Mouse (Mus musculus): ENCODE measurements around the gene Anks1b.
A peak's percentile ranks its signal among the peaks of the same experiment; 100 is the strongest.

Gene Anks1b

DNA sequence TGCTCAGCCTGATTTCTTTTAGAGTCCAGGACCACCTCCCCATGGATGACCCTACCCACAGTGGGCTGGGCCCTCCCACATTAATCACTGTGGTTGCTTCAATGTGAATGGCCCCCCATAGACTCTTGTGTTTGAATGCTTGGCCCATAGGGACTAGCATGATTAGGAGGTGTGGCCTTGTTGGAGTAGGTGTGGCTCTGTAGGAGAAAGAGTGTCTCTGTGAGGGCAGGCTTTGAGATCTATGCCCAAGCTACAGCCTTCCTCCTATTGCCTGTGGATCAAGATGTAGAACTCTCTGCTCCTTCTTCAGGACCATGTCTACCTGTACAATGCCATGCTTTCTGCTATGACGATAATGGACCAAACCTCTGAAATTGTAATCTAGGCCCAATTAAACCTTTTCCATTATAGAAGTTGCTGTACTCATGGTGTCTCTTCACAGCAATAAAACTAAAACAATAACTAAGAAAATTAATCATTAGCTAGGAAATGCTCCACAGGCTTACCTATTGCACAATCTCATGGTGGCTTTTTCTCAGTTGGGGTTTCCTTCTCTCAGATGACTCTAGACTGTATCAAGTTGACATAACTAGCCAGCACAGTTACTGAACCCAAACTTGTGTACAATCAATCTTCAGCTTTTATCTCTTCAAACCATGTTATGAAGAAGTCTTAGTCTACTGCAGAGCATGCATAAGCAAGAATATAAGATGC lies 73.5 kb downstream of the Anks1b start:
- ATAC-seq (ENCODE audit: low TSS enrichment): no peak

DNA sequence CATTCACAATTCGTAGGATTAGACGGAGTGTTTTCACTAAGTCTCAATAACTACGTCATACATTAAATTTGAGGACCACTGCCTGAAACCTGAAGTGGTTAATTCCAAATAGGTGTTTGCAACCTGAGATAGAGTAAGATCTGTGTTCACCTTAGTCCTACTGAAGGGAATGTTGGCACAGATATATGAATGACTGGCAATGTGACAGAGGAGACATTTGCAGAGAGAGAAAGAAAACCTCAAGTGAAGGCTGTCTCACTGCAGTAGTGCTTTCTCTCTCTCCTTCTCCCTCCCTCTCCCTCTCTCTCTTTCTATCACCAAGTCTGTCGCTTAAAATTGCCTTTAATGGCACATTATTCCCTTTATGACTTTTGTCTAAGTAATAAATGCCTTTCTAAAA lies 101.1 kb downstream of the Anks1b start:
- ATAC-seq (ENCODE audit: low TSS enrichment): no peak

DNA sequence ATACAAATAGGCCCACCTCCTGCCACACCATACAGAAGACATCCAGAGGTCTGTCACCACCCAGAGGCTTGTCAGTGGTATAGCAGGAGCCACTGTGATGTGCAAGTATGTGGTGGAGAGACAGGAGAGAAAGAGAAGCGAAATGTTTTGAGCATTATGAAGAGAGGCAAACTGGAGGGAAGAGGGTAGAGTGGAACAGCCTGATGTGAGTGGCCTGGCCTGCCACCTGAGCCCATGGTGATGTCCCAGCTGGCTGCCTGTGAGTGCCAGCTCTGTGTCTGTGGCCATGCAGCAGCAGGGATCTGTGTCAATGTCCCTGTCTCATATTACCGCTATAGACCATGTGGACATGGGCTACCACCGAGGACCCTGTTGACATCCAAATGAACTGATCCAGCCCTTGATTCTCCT lies 102.1 kb downstream of the Anks1b start:
- ATAC-seq (ENCODE audit: low TSS enrichment): peak; percentile 83; the same call in 1 of the 2 replicates

DNA sequence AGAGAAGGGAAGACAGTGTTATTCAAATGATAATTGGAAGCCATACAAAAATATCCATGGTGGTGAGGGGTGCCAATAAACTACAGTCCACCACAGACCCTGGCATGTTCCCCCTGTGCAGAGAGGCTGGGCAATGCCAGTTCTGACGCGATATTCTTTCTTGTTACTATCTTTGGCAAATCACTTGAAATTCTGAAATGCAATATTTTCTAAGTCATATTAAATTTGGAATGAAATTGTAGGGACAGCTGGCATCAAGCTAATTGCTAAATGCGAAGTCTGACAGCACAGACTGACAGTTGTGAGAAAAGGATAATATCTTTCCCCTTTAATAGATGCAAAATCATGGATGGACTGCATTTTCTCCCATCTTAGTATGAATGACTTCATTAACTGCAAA lies 103.3 kb downstream of the Anks1b start:
- ATAC-seq (ENCODE audit: low TSS enrichment): no peak

DNA sequence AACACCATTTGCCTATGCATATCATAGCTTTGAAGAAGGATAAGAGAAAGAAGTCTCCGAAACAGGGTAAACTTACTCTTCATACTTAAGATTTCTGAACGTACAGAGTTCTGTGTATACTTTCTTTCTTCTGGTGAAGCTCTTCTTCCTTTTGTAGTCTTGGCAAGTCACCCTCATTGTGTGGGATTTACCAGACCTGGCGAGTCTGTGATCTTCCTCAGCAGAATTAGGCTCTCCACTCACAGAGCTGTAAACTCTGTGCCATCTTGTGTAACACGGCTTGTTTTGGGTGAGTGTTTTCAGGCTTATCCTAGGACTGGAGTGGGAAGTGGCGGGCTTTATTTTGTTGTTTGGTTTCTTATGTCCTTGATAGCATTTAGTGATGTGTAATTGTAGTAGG lies 120.9 kb downstream of the Anks1b start:
- ATAC-seq (ENCODE audit: low TSS enrichment): peak; percentile 76

DNA sequence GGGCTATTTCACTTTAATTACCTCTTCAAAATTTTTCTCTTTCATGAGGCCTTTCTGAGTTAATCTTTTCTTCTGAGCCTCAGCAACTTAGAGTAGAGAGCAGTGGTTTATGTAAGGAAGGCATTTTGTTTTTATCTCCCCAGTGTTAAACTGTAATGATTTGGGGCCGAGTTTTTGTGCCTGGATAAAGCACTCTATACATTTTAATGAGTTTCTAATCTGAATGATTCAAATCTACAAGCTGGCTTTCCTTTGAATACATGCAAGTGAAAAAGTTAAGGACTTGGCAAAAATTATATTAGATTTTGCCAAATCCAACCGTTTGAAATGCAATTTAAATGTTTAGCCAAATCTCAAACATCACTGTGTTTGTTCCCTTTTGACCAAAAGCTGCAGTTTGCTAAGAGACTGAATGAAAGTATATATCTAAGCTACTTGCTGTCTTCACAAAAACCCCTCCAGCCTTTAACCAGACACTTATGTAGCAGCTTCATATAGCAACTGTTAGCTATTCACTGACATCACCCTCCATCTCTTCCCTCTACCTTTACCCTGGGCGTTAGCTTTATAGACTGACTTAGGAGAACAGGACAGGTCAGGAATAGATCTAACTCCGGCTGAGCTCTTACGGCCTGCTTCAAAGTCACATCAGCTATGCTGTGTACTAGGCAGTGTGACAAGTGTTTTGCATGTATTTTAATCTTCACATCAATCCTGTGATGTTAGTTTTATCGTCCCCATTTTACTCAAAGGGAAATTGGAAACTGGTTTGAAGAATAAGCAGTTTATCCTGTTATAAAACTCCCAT lies 122.5 kb downstream of the Anks1b start:
- ATAC-seq (ENCODE audit: low TSS enrichment): peak; percentile 60

DNA sequence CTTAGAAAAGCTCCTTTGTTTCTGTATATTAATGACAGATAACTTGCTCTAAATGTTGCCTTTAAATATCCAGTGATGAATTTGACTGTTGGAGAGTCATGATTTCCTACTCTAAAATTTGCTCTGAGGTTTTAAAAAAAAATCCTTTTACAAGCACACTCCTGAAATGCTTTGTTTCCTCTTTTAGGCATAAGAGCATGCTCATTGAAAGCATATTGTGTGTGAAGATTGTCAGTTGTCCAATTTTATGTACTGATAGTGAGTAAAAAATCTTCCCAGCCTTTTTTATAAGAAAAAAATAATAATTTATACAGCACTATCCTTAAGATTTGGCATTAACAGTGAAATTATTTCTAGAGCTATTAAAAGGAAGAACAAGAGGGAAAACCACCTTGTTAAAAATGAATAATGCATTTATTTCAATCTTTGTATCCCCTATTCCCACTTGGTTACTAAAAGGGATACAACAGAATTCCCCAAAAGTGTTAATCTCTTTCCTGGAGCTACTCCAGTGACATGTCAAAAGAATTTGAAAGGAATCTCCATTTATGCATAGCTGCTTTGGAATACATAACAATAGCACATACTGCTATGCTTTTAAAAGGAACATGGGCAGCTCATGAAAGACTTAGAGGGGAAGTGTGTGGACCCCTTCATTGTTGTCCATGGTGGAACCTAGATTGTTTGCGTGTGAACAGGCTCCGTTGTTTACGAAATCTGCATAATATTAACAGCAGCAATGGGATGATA lies 130.8 kb downstream of the Anks1b start:
- ATAC-seq (ENCODE audit: low TSS enrichment): no peak

DNA sequence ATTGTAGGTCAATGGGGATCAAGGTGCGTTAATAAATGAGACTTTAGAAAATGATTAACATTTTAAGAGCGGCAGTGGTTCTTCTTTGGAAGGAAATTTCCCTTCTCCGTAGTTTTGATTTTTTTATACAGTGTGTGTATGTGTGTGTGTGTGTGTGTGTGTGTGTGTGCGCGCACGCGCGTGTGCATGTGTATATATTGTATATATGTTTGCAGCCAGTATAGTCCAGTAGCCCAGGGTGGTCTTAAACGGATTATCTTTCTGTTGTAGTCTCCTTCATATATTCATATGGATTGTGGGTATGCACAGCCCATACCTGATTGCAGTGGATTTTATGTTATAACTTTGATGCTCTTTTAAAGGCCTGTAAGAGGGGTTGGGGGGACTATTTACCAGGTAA lies 131.6 kb downstream of the Anks1b start:
- ATAC-seq (ENCODE audit: low TSS enrichment): no peak

DNA sequence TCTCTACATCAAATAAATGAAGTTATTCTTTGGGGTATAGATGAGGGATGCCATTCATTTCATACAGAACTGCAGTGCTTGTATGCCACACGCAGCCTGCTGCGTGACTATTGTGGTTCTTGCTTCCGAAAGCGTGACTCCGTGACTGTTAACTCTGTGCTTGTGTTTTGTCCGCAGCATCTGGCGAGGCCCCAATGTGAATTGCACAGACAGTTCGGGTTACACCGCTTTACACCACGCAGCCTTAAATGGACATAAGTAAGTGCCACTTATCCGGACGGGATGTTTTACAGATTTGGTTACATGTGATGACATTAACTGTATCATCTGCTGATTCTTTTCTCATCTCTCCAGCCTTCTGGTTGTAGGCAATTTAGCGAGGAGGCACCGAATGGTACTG lies 159.7 kb downstream of the Anks1b start:
- peak; percentile 54 for ATAC-seq (ENCODE audit: low TSS enrichment)

DNA sequence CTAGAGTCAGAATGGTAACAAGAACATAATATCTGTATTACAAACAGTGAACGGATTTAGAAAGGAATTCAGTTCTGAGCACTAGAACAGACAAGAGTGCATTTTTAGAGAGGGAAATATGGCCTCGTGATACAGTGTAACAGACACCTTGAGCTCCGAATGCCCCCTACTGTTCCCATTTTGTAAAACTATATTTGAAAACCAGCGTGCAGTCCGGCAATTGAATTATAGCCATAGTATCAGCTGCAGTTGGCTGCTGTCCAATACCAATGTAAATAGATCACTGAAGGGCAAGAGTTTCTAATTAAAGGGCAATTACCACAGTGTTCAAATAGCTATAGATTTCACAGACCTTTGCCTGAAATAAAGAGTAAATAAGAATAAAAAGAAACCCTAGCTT lies 170.0 kb downstream of the Anks1b start:
- 0 out of 2 replicates have a peak, but pooled peaks have one; percentile 36 for ATAC-seq (ENCODE audit: low TSS enrichment)

DNA sequence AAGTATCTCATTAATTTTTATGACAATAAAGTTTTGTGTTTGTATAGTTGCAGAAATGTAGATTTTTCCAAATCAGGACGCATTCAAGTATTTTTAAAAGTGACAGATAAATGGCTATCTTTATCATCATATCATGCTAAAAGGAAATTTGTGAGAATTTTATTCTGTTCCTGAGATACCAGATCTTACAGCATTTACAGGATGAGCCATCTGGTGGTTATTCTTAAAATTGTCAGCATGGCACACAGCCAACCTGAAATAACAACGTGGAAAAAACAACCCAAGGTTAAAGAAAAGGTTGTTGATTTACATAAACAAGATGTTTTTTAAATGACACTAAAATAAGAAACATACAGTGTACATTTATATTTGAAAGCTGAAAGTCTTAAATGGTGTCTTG lies 170.5 kb downstream of the Anks1b start:
- peak; percentile 51; the same call in 1 of the 2 replicates for ATAC-seq (ENCODE audit: low TSS enrichment)

DNA sequence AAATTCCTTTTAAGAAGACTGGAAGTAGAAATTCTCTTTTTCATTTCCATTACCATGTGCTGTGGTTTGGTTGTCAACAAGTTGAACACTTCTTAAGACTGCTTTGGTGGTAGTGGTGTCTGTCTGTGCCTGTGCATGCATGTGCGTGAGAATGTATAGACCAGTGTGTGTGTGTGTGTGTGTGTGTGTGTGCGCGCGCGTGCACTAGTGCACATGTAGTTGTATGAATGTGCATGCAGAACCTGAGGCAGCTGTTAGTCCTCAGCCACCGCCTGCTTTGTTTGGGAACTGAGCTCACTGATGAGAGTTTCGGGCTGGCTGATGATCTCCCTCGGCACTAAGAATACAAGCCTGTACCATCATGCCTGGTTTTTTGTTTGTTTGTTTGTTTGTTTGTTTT lies 170.9 kb downstream of the Anks1b start:
- ATAC-seq (ENCODE audit: low TSS enrichment): no peak

DNA sequence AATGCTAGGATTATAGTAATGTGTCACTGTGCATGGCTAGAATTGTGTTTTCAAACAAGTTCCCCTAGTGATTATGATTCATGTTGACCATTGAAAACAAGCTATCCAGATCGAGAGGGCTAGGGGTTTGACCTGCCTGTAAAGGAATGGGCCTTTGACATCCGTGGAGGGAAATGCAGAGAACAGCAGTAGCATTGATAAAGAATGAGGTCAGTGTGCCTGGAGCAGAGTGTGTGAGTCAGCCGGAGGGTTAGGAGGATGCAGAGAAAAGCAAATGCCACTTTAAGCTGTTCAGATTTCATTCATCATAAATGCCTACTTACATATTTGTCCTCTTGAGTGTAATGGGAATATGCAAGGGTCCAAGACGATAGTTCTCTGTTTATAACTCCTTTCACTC lies 195.3 kb downstream of the Anks1b start:
- no peak for ATAC-seq (ENCODE audit: low TSS enrichment)

DNA sequence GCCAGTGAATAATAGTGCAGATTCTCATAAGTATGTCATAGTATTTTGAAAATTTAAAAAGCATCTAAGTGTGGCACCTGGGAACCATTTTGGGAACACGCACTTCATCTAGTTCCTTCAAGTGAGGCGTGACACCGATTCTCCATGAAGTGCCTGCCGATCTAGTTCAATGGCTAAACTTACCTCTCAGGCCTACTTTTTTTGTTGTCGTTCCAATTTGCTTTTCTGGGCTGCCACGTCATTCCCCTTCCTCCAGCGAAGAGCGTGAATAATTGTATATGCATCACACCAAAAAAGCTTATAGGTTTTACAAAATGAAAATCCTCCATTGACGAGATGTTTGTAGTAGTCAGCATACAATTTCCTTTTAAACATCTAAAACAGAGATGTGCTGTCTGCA lies 204.6 kb downstream of the Anks1b start:
- peak; percentile 63 for ATAC-seq (ENCODE audit: low TSS enrichment)

DNA sequence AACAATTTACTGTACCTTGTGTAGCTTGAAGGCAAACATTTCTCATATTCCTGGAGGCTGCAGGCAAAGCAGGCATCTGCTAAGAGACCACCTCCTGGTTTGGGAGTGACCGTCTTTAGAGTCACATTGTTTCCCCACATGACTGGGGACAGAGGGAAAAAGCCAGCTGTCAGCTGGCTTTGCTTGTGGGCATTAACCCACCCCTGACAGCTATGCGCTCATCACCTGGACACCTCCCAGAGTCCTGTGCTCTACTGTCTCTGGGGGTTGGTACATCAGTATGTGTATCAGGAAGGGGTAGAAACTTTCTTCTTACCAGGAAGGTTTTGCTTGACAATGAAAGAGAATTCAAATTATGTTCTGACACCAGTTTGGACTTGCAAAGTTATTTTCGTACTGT lies 207.8 kb downstream of the Anks1b start:
- ATAC-seq (ENCODE audit: low TSS enrichment): peak; percentile 20; the same call in 1 of the 2 replicates

DNA sequence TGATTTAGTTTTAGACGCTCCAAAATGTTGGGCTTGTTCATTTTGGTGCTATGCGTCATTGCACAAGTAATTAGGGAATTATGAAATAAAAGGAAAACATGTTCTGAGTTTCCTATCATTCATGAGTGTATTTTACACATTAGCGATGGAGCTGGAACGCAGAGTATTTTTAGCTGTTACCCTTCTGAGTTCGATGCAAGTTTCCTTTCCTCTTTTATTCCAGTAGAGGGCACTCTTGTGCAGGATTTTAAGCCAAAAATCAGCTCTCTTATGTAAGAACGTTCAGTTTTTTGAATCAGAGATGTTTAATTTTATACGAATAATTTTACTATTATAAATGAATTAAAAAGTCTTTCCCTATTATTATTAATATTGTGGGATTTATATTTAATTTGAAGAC lies 208.3 kb downstream of the Anks1b start:
- peak; percentile 51; the same call in 1 of the 2 replicates for ATAC-seq (ENCODE audit: low TSS enrichment)

DNA sequence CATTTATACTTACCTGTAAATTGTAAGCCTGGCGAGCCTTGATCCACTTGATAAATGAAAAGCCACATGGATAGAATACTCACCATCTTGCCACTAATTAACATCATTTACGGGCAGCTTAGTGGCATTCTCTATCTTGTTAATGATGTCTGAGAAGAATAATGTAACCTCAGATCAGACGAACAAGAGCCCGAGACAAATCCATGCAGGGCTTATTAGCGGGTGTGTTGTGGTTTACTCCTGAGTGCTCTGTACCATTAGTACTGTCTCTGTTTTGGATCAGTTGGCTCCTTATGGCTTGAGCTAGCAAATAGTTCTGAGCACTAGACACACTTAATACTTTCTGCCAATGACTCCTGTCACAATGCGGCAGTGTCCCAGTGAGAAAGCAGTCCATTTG lies 220.6 kb downstream of the Anks1b start:
- no peak for ATAC-seq (ENCODE audit: low TSS enrichment)

DNA sequence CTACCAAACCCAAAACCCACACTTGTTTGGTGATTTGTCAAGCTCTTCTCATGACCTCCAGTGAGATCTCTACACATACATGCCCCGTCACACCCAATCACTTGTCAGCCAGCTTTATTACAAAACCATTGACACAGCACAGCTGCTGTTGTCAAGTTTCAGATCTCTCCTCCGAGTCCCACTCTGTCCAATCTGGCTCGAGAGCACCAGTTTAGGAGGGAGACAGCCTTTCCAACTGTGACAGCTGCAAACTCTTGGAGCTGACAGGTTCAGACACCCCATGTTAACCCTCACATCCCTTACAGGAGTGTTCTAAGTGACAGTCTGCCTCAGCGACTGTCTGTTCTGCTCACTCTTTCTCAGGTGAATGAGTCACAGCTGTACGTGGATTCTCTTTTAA lies 239.4 kb downstream of the Anks1b start:
- ATAC-seq (ENCODE audit: low TSS enrichment): no peak

DNA sequence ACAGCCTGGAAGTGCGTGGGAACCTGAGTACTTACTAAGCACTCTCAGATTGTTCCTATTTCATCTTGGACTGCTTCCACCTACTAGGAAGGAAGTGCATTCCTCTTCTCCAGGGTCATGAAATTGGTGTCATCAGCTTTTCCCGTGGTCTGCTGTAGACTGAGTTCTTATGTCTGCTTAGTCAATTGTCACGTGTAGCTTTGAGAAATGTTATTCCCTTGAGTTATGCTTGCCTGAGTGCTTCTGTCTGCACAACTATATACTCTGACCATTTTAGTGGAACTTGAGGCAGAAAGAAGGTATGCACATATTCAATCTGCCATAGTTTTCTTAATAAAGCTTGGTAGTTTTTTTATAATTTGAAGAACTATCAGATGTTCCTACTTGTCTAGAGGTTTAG lies 243.6 kb downstream of the Anks1b start:
- ATAC-seq (ENCODE audit: low TSS enrichment): no peak

DNA sequence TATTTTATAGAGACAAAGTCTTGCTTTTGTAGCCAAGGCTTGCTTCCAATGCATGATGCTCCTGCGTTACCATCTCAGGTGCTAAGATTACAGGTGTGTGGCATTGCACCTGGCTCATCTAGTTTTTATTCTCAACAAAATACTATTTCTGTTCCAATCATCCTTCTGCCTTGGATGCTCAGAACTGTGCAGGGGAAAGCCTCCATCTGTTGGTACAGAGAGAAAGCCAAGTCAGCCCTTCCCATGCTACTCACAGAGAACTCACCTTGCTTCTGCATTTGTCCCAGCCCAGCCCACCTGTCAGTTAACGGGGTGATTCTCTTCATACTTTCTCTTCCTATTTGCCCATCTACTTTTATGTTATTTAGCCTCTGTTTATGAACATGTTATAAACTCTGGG lies 244.5 kb downstream of the Anks1b start:
- ATAC-seq (ENCODE audit: low TSS enrichment): no peak

DNA sequence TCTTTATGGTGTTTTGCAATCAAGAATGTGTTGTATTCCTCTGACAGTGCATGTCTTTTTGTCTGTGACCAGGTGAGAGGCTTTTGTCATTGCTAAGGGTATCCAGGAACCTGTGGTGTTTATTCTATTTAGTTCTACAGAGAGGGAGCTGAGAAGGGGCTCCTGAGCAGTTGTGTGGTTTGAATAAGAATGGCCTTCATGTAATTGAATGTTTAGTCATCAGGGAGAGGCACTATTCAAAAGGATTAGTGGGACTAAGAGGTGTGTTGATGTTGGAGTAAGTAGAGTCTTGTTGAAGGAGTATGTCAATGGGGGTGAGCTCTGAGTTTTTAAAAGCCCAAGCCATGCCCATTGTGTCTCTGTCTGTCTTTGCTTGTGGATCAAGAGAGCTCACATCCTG lies 264.2 kb downstream of the Anks1b start:
- no peak for ATAC-seq (ENCODE audit: low TSS enrichment)

DNA sequence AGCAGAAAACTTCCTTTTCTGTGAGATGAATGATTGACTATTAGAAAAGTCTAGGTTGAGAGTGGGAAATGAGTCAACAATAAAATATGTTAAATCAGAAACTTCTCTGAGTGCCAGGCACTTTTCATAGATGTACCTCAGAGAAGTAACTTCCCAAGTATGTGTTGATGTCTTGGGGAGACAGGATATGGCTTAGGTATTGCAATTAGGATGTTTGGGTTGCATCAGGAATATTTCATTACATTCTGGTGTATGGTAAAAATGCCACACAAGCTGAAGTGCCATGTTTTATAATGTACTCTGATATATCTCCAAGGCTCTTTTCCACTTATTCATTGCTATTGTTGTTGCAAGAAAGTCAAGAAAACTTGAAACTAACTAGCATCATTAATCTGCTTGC lies 267.6 kb downstream of the Anks1b start:
- no peak for ATAC-seq (ENCODE audit: low TSS enrichment)

DNA sequence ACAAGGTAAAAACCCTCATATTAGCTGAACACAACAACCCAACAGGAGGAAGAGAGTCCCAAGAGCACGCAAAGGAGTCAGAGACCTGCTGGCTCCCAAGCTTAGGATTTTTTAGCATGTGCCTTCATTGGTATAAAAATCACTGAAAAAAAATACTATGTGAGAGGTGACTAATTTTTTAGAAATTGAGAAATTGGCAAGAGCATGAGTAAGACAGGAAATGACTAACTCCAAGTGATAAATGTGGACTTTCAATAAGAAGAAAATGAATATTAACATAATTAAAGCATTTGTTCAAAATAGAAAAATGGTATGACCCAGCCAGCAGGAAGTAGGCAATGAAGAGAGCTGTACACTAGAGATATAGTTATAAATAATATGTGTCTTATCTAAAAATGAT lies 271.1 kb downstream of the Anks1b start:
- ATAC-seq (ENCODE audit: low TSS enrichment): no peak
